Mouse (Mus musculus) forebrain, postnatal 0 days (tissue): ENCODE data around the gene Ift80. TPM values are rescaled to one million over a fixed set of nuclear protein-coding genes. Genes with fewer than 3 reads are reported as not detected.
A peak's percentile ranks its signal among the peaks of the same experiment; 100 is the strongest.

Experiments
- ATAC-seq: fragments of 200-750 bp; cut with Nextera tagmentation; 2 replicates; pipeline ENCODE4 v1.8.0; 2017; ENCODE audit warnings: mild to moderate bottlenecking, moderate library complexity
- DNase-seq: peaks from one replicate; pipeline ENCODE4 v3.0.0-alpha.2; 2015
- H3K27ac ChIP-seq: fragments of 300-500 bp; sonication (generic); 2 replicates; pipeline ENCODE4 v1.5.1; 2014; ENCODE audit warnings: low read depth, mild to moderate bottlenecking, antibody characterized with exemption, low read length, moderate library complexity, mixed read lengths
- H3K27me3 ChIP-seq: fragments of 300-500 bp; sonication (generic); 2 replicates; pipeline ENCODE4 v1.6.1; 2014; ENCODE audit warnings: mild to moderate bottlenecking, low read length, mixed read lengths; ENCODE audit not compliant: insufficient read depth
- H3K36me3 ChIP-seq: fragments of 300-500 bp; sonication (generic); 2 replicates; pipeline ENCODE4 v1.6.1; 2014; ENCODE audit warnings: mild to moderate bottlenecking, moderate library complexity; ENCODE audit not compliant: insufficient read depth
- H3K4me1 ChIP-seq: fragments of 300-500 bp; sonication (generic); 2 replicates; pipeline ENCODE4 v1.6.1; 2014; ENCODE audit warnings: antibody characterized with exemption; ENCODE audit not compliant: insufficient read depth
- H3K4me2 ChIP-seq: fragments of 300-500 bp; sonication (generic); 2 replicates; pipeline ENCODE4 v1.6.1; 2014; ENCODE audit warnings: low read depth, mild to moderate bottlenecking, moderate library complexity
- H3K4me3 ChIP-seq: fragments of 300-500 bp; sonication (generic); 2 replicates; pipeline ENCODE4 v1.5.1; 2014; ENCODE audit warnings: low read depth, low read length, mixed read lengths
- H3K9ac ChIP-seq: fragments of 300-500 bp; sonication (generic); 2 replicates; pipeline ENCODE4 v1.6.1; 2014; ENCODE audit warnings: mild to moderate bottlenecking
- H3K9me3 ChIP-seq: fragments of 300-500 bp; sonication (generic); 2 replicates; pipeline ENCODE4 v1.6.1; 2016; ENCODE audit warnings: low read length
- CTCF ChIP-seq: sonication (generic); IDR thresholded peaks from 2 replicates; pipeline ENCODE4 v1.5.1; 2016; ENCODE audit warnings: antibody characterized with exemption, control low read depth, low read depth
- WGBS: fragments of 180-500 bp; shearing (Covaris S2); extraction: QIAGEN DNeasy Blood & Tissue Kit; methylation state at CpG from one replicate; pipeline ENCODE4 v1.1.7; 2014; 5-methylcytosine and 5-hydroxymethylcytosine counted together
- polyA plus RNA-seq: library from polyadenylated mRNA; unstranded; fragments of >200 nt; fragmentation: Nextera tagmentation; extraction: Ambion mirVana; gene quantifications from 2 replicates; pipeline ENCODE4 v1.2.1, GENCODE M21; 2015
- total RNA-seq: library from RNA; depleted of rRNA; stranded (reverse); fragments of >200 nt; gene quantifications from 2 replicates; pipeline ENCODE4 v1.2.3, GENCODE M21; 2014

Gene Ift80
- total and polyA plus RNA-seq, 2 experiments from 2014 or later = 3.8 to 8.9 TPM

GRCm38 (mm10) chr3:68969091-68969590 lies 35.2 kb downstream of the Ift80 start:
- TF ChIP-seq CTCF = no peak
- no peak for DNase-seq
- 87% methylated on average over 3 of the region's 3 CpGs for WGBS

DNA sequence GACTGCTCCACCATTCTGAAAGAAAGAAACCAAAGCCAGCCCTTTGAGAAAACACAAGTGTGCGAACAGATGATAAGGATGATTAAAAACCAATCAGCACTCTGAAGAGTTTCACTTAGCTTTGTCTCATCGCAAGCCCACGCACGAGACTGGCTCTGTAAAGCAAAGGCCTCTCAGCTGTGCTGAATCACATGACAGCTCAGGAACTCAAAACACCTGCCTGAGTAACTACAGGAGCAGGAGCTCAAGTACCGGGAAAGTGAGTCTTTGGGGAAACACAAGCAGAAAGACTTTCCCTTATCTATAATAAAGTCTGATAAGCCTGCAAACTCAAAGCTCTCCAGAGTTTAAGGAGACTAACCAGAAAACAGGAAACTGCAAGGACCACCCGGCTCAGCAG lies 37.0 kb downstream of the Ift80 start:
- DNase-seq (no peak), ATAC-seq (no peak)
- Histone ChIP-seq H3K27ac (no peak overlapping the region), H3K4me3 (no peak overlapping the region), H3K36me3 (peaks cover 23% of the 10 kb centered on the region), H3K9me3 (no peaks in the 10 kb centered on the region), H3K9ac (no peak overlapping the region), H3K4me2 (no peak overlapping the region), H3K27me3 (no peaks in the 10 kb centered on the region), H3K4me1 (no peaks in the 10 kb centered on the region)
- no peak for TF ChIP-seq CTCF
- WGBS = 87% methylated on average over 6 of the region's 6 CpGs

More at GRCm38 (mm10) chr3:68969091-68969590, 35.2 kb downstream of the Ift80 start:
- no peak overlapping the region for H3K4me2 ChIP-seq
- no peaks in the 10 kb centered on the region for H3K27me3 ChIP-seq
- no peak overlapping the region for H3K4me3 ChIP-seq
- no peak overlapping the region for H3K9ac ChIP-seq
- H3K9me3 ChIP-seq = no peaks in the 10 kb centered on the region
- H3K27ac ChIP-seq = no peak overlapping the region
- no peak for ATAC-seq
- H3K36me3 ChIP-seq = peaks cover 20% of the 10 kb centered on the region
- H3K4me1 ChIP-seq = no peaks in the 10 kb centered on the region

- no peak overlapping the region for H3K27ac ChIP-seq
- ATAC-seq (no peak), DNase-seq (no peak)
- no peak overlapping the region for H3K4me2 ChIP-seq
- 96% methylated on average over 6 of the region's 6 CpGs for WGBS
- no peak overlapping the region for H3K9ac ChIP-seq
- H3K4me1 ChIP-seq = no peaks in the 10 kb centered on the region
- no peaks in the 10 kb centered on the region for H3K27me3 ChIP-seq
- no peaks in the 10 kb centered on the region for H3K9me3 ChIP-seq
- H3K4me3 ChIP-seq = no peak overlapping the region
- peaks cover 23% of the 10 kb centered on the region for H3K36me3 ChIP-seq
- TF ChIP-seq CTCF = no peak
Measured at GRCm38 (mm10) chr3:68966527-68967285, 37.7 kb downstream of the Ift80 start.

DNA sequence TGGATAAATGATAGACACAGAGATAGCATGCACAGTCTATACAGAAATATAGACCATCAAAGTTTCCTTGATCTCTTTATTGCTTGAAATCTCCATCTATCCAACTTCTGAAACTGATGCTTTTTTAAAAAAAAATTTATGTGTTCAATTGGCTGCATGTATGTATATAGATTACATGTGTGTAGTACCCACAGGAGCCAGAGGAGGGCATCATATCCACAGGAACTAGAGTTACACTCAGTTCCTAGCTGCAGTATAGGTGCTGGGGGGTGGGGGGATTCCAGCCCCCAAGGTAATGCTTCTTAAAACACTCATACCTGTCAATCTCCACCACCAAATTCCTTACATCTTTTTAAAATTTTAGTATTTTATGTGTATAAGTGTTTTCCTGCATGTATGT lies 39.7 kb downstream of the Ift80 start:
- Histone ChIP-seq H3K36me3 (peaks cover 23% of the 10 kb centered on the region), H3K27me3 (no peaks in the 10 kb centered on the region), H3K9me3 (no peaks in the 10 kb centered on the region), H3K4me1 (no peaks in the 10 kb centered on the region), H3K4me3 (no peak overlapping the region), H3K27ac (no peak overlapping the region), H3K4me2 (no peak overlapping the region), H3K9ac (no peak overlapping the region)
- DNase-seq = no peak
- ATAC-seq = no peak
- TF ChIP-seq CTCF = peak; percentile 51

DNA sequence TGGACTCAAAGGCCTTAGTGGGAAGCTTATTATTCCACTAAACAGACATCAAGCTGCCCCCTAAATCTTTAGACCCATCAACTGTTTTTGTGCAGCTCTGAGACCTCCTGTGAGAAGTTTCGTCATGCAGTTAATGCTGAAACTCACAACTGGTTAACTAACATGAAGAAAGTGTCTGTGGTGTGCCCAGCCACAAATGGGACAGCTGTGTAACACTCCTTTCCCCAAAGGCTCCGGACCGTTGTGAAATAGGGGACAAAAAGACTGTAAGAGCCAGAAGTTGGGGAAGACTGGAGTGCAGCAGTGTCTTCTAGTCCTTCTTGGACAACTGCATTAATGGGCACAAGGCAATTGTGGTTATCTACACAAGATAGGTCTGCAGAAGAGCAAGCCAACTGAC lies 47.0 kb downstream of the Ift80 start:
- Histone ChIP-seq H3K9me3 (no peaks in the 10 kb centered on the region), H3K9ac (no peak overlapping the region), H3K4me1 (no peaks in the 10 kb centered on the region), H3K27me3 (no peaks in the 10 kb centered on the region), H3K4me2 (no peak overlapping the region), H3K27ac (no peak overlapping the region), H3K4me3 (no peak overlapping the region), H3K36me3 (no peaks in the 10 kb centered on the region)
- no peak for TF ChIP-seq CTCF
- WGBS = 81% methylated on average over 3 of the region's 3 CpGs
- no peak for ATAC-seq
- DNase-seq = no peak

- no peaks in the 10 kb centered on the region for H3K4me1 ChIP-seq
- TF ChIP-seq CTCF = no peak
- peak; percentile 7 for DNase-seq
- no peak overlapping the region for H3K27ac ChIP-seq
- WGBS = 33% methylated on average over 4 of the region's 4 CpGs
- no peaks in the 10 kb centered on the region for H3K9me3 ChIP-seq
- ATAC-seq = peak; percentile 51
- no peak overlapping the region for H3K4me3 ChIP-seq
- H3K9ac ChIP-seq = no peak overlapping the region
- no peaks in the 10 kb centered on the region for H3K27me3 ChIP-seq
- no peak overlapping the region for H3K4me2 ChIP-seq
- H3K36me3 ChIP-seq = no peaks in the 10 kb centered on the region
Measured at GRCm38 (mm10) chr3:68956454-68956853, 47.9 kb downstream of the Ift80 start.

DNA sequence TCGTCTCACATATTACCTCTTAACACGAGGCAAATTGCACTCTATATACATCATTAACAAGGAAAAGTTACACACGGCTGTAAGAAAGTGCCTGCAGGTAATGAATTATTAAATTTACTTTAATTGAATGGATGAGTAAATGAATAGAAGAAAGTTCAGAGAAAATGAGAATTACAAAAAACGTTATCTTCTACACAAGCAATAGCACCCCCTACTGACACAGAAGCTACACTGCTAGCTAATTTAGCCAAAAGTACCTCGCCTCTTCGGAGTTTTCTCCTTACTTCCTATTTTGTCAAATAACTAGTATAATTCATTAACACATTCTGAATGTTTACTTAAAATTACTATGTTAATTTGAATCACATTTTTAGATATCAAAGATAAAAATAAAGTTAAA lies 49.9 kb downstream of the Ift80 start:
- Histone ChIP-seq H3K36me3 (no peaks in the 10 kb centered on the region), H3K4me3 (no peak overlapping the region), H3K9me3 (no peaks in the 10 kb centered on the region), H3K27ac (no peak overlapping the region), H3K9ac (no peak overlapping the region), H3K4me2 (no peak overlapping the region), H3K4me1 (no peaks in the 10 kb centered on the region), H3K27me3 (no peaks in the 10 kb centered on the region)
- WGBS = 46% methylated on average over 6 of the region's 6 CpGs
- ATAC-seq = no peak
- DNase-seq = peak; percentile 69
- peak; percentile 74 for TF ChIP-seq CTCF
